Mouse (Mus musculus) midbrain, embryonic 16.5 days (tissue): ENCODE results near the gene Mcemp1. TPM values are rescaled to one million over a fixed set of nuclear protein-coding genes. Genes with fewer than 3 reads are reported as not detected.

Experiments
- ATAC-seq: fragments of 200-750 bp; cut with Nextera tagmentation; 2 replicates; pipeline ENCODE4 v1.8.0; 2017; ENCODE audit warnings: moderate TSS enrichment
- H3K27ac ChIP-seq: fragments of 300-500 bp; sonication (generic); 2 replicates; pipeline ENCODE4 v1.5.1; 2014; ENCODE audit warnings: mild to moderate bottlenecking, low read length, mixed read lengths
- H3K27me3 ChIP-seq: fragments of 300-500 bp; sonication (generic); 2 replicates; pipeline ENCODE4 v1.6.1; 2014; ENCODE audit warnings: low read depth, low read length, mixed read lengths; ENCODE audit not compliant: control insufficient read depth, insufficient read depth
- H3K36me3 ChIP-seq: fragments of 300-500 bp; sonication (generic); 2 replicates; pipeline ENCODE4 v1.6.1; 2014; ENCODE audit warnings: mild to moderate bottlenecking, low read length, moderate library complexity, mixed read lengths; ENCODE audit not compliant: control insufficient read depth, insufficient read depth
- H3K4me1 ChIP-seq: fragments of 300-500 bp; sonication (generic); 2 replicates; pipeline ENCODE4 v1.6.1; 2014; ENCODE audit warnings: mild to moderate bottlenecking, low read length, mixed read lengths; ENCODE audit not compliant: control insufficient read depth, insufficient read depth
- H3K4me2 ChIP-seq: fragments of 300-500 bp; sonication (generic); 2 replicates; pipeline ENCODE4 v1.6.1; 2014; ENCODE audit warnings: mild to moderate bottlenecking, low read length, mixed read lengths
- H3K4me3 ChIP-seq: fragments of 300-500 bp; sonication (generic); 2 replicates; pipeline ENCODE4 v1.5.1; 2014; ENCODE audit warnings: low read depth, mild to moderate bottlenecking, low read length, moderate library complexity, mixed read lengths
- H3K9ac ChIP-seq: fragments of 300-500 bp; sonication (generic); 2 replicates; pipeline ENCODE4 v1.6.1; 2014; ENCODE audit warnings: low read depth, low read length, mixed read lengths
- H3K9me3 ChIP-seq: fragments of 300-500 bp; sonication (generic); replicated peaks from 2 replicates; pipeline ENCODE4 v1.6.1; 2014; ENCODE audit warnings: mild to moderate bottlenecking, low read length, mixed read lengths; ENCODE audit not compliant: control insufficient read depth, poor library complexity, severe bottlenecking
- WGBS: fragments of 180-500 bp; shearing (Covaris S2); extraction: QIAGEN DNeasy Blood & Tissue Kit; methylation state at CpG from one replicate; pipeline ENCODE4 v1.1.7; 2014; 5-methylcytosine and 5-hydroxymethylcytosine counted together
- polyA plus RNA-seq: library from polyadenylated mRNA; unstranded; fragments of >200 nt; fragmentation: Nextera tagmentation; extraction: Ambion mirVana; gene quantifications from 2 replicates; pipeline ENCODE4 v1.2.1, GENCODE M21; 2015

The Mcemp1 gene
- polyA plus RNA-seq, 1 experiment from 2014 or later = 0.24 TPM

GRCm38 (mm10) chr8:3645804-3646203, 19.8 kb upstream of the Mcemp1 start:
- Histone ChIP-seq H3K4me3 (no peak overlapping the region), H3K9me3 (no peaks in the 10 kb centered on the region), H3K4me2 (no peak overlapping the region), H3K36me3 (no peaks in the 10 kb centered on the region), H3K27ac (no peak overlapping the region), H3K9ac (no peak overlapping the region), H3K4me1 (no peaks in the 10 kb centered on the region), H3K27me3 (no peaks in the 10 kb centered on the region)
- 32% methylated on average over 5 of the region's 5 CpGs for WGBS
- ATAC-seq = no peak

- ATAC-seq = no peak
- H3K4me3 ChIP-seq = no peak overlapping the region
- H3K4me2 ChIP-seq = no peak overlapping the region
- H3K27ac ChIP-seq = no peak overlapping the region
- no peaks in the 10 kb centered on the region for H3K36me3 ChIP-seq
- H3K4me1 ChIP-seq = no peaks in the 10 kb centered on the region
- WGBS = 80% methylated on average over 6 of the region's 6 CpGs
- no peak overlapping the region for H3K9ac ChIP-seq
- no peaks in the 10 kb centered on the region for H3K27me3 ChIP-seq
- H3K9me3 ChIP-seq = no peaks in the 10 kb centered on the region
Measured at GRCm38 (mm10) chr8:3646824-3647531, 18.6 kb upstream of the Mcemp1 start.

- Histone ChIP-seq H3K4me2 (no peak overlapping the region), H3K9me3 (no peaks in the 10 kb centered on the region), H3K27me3 (no peaks in the 10 kb centered on the region), H3K4me3 (no peak overlapping the region), H3K36me3 (no peaks in the 10 kb centered on the region), H3K9ac (no peak overlapping the region), H3K4me1 (no peaks in the 10 kb centered on the region), H3K27ac (no peak overlapping the region)
- 78% methylated on average over 4 of the region's 4 CpGs for WGBS
- no peak for ATAC-seq
Measured at GRCm38 (mm10) chr8:3647561-3647960, 18.0 kb upstream of the Mcemp1 start.

GRCm38 (mm10) chr8:3648268-3648667, 17.3 kb upstream of the Mcemp1 start:
- H3K9ac ChIP-seq = no peak overlapping the region
- no peak overlapping the region for H3K4me2 ChIP-seq
- 67% methylated on average over 2 of the region's 2 CpGs for WGBS
- H3K27ac ChIP-seq = no peak overlapping the region
- no peaks in the 10 kb centered on the region for H3K27me3 ChIP-seq
- H3K4me3 ChIP-seq = no peak overlapping the region
- no peak for ATAC-seq
- no peaks in the 10 kb centered on the region for H3K4me1 ChIP-seq
- no peaks in the 10 kb centered on the region for H3K36me3 ChIP-seq
- H3K9me3 ChIP-seq = no peaks in the 10 kb centered on the region

- H3K4me3 ChIP-seq = no peak overlapping the region
- ATAC-seq = no peak
- no peaks in the 10 kb centered on the region for H3K36me3 ChIP-seq
- no peaks in the 10 kb centered on the region for H3K4me1 ChIP-seq
- H3K27ac ChIP-seq = no peak overlapping the region
- H3K9ac ChIP-seq = no peak overlapping the region
- no peaks in the 10 kb centered on the region for H3K9me3 ChIP-seq
- H3K27me3 ChIP-seq = no peaks in the 10 kb centered on the region
- 18% methylated on average over 1 of the region's 1 CpGs for WGBS
- no peak overlapping the region for H3K4me2 ChIP-seq
Measured at GRCm38 (mm10) chr8:3648990-3649389, 16.6 kb upstream of the Mcemp1 start.

GRCm38 (mm10) chr8:3652845-3653244, 12.7 kb upstream of the Mcemp1 start:
- H3K9ac ChIP-seq = no peak overlapping the region
- no peak for ATAC-seq
- no peaks in the 10 kb centered on the region for H3K27me3 ChIP-seq
- WGBS = 67% methylated on average over 3 of the region's 3 CpGs
- no peaks in the 10 kb centered on the region for H3K36me3 ChIP-seq
- no peak overlapping the region for H3K4me2 ChIP-seq
- H3K27ac ChIP-seq = no peak overlapping the region
- H3K9me3 ChIP-seq = no peaks in the 10 kb centered on the region
- no peak overlapping the region for H3K4me3 ChIP-seq
- peaks cover 5% of the 10 kb centered on the region; the same call in 1 of the 2 replicates for H3K4me1 ChIP-seq

- no peak overlapping the region for H3K9ac ChIP-seq
- no peak overlapping the region for H3K27ac ChIP-seq
- no peak for ATAC-seq
- H3K4me1 ChIP-seq = peaks cover 5% of the 10 kb centered on the region; the same call in 1 of the 2 replicates
- no peaks in the 10 kb centered on the region for H3K36me3 ChIP-seq
- H3K4me3 ChIP-seq = no peak overlapping the region
- WGBS = 79% methylated on average over 11 of the region's 11 CpGs
- H3K4me2 ChIP-seq = no peak overlapping the region
- H3K27me3 ChIP-seq = no peaks in the 10 kb centered on the region
- no peaks in the 10 kb centered on the region for H3K9me3 ChIP-seq
Measured at GRCm38 (mm10) chr8:3654726-3655508, 10.6 kb upstream of the Mcemp1 start.

GRCm38 (mm10) chr8:3655526-3655925, 10.0 kb upstream of the Mcemp1 start, which contains the start of gene Retn:
Gene Retn, plus strand, starts transcription at chr8:3655770.
- no peak within 1 kb of the TSS for H3K27ac ChIP-seq
- WGBS = 78% methylated on average over 3 of the region's 3 CpGs
- H3K36me3 ChIP-seq = no peaks in the 10 kb centered on the region
- H3K27me3 ChIP-seq = no peaks in the 10 kb centered on the region
- H3K9me3 ChIP-seq = no peaks in the 10 kb centered on the region
- H3K9ac ChIP-seq = no peak within 1 kb of the TSS
- ATAC-seq = no peak
- no peak within 1 kb of the TSS for H3K4me3 ChIP-seq
- H3K4me1 ChIP-seq = peaks cover 5% of the 10 kb centered on the region; the same call in 1 of the 2 replicates
- H3K4me2 ChIP-seq = no peak within 1 kb of the TSS
